Mouse (Mus musculus): ENCODE data around the gene Hfe.

GRCm38 (mm10) chr13:23682623-23682946, 28.1 kb downstream of the Hfe start:
- TF ChIP-seq CTCF (IDR thresholded peaks at IDR 0.05; ENCODE audit: low read depth) (no peak), EP300 (IDR thresholded peaks at IDR 0.05; ENCODE audit: low read depth) (no peak)

Data from liver, embryonic 14.5 days (tissue).